Mouse (Mus musculus) left cerebral cortex, postnatal 36 days (tissue): ENCODE data around the gene Vstm5. TPM values are rescaled to one million over a fixed set of nuclear protein-coding genes. Genes with fewer than 3 reads are reported as not detected.
"Not testable (repeated sequence)": the region's sequence is repeated elsewhere in the genome, so short reads cannot be mapped to it uniquely, and the experiment has no call there.

Experiments
- DNase-seq, 2 experiments: peaks; one replicate each; pipeline ENCODE4 v3.0.0; 2021 to 2022; ENCODE audit warnings: low spot score in 2 of 2, mixed read lengths in 1 of 2
- intact Hi-C: fragments of 180-260 bp; cut with DNase I; formaldehyde crosslinking; loops from one replicate; pipeline ENCODE4 v1.15.1; 2025
- total RNA-seq, 2 experiments: library from RNA; stranded (reverse); gene quantifications; 2 replicates each; pipeline ENCODE4 v1.2.3; 2021

Gene Vstm5
- total RNA-seq, 2 experiments from 2014 or later: 8.5 to 9.8 TPM

DNA sequence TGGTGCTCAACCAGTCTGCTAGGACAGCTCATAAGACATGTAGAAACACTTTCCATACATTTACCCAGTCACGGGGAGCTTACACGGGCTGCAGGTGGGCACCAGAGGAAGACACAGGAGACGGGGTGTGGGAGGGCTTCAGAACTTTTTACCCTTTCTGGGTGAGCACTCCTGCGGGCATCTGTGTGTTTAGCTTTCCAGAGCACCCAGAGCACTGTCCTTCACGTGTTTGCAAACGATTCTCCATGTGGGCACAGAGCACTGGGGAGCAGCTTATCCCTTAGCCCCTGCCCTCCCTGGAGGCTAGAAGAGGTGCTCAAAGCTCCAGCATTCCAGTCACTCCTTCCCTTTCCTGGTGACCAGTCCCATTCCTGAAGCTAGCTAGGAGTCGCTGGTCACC, 15.7 kb downstream of the Vstm5 start:
- no peak for DNase-seq
- intact Hi-C loops: no loop called here

DNA sequence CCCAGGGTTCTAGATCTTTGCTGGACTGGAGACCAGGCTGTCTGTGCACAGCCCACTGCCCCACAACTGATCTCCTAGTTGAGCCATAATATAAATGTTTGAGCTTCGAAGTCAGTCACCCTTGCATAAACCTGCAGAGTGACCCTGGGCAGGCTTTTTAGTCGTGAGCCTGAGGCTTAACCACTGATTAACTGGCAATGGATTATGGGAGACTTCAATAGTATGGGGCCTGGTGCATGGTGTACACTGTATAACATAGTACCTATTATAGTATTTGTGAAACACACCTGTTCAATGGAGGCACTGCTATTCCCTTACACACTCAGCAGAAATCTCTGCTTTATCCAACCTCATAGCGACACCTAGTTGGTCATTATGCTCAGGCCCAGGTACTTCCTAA, 17.4 kb downstream of the Vstm5 start:
- DNase-seq: no peak
- intact Hi-C loops: no loop called here

DNA sequence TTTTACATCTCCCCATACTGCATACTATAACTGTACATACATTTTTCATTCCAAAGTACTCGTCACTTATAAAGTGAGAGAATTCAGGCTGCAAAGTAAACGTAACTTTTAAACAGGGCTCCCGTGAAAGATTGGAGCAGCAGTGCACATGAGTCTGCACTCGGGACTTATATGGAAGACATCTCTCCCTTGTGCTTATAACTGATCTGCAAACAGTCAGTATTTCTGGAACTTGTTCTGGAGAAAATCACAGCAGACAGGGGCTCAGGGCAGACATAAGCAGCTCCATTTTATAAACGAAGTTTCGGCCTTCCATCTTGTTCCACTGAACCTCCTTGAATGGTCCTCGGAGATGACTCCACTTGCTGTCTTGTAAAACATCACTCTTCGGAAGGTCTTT, 23.1 kb downstream of the Vstm5 start:
- intact Hi-C loops: no loop called here
- no peak for DNase-seq

DNA sequence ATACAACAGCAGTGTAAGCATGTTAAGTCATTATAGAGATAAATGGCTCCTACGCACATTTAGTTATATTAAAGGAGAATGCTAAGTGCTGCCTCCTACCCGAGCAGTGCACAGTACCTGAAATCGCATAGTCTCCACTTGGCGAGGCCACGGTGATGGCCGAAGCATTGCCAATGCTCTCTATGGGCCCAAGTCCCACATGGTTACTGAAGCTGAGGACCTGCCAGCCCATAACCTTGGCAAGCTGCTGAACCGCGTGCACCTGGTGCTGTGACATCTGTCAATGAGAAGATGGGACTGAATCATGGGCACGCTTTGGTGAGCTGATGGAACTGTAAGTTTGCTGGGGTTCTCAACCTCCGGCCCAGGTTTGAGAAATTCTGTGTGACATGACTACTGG, 24.6 kb downstream of the Vstm5 start:
- DNase-seq: no peak
- intact Hi-C loops: no loop called here

DNA sequence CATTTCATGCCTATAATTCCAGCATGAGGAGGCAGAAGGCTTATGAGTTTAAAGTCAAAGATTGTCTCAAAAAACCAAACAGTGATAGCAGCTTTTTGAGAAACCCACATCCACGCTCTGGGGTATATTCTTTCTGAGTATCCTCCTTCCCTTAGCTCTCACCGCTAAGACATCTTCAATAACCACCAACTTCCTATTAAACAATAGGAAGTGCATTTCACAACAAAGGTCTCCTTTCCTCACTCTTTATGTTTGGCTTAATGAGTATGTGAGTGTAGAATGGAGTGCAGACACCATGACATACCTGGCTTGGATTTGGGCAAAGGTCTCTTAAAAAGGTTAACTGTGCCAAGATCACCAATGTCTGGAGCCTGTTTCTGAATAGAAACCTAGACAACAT, 35.1 kb downstream of the Vstm5 start:
- no peak for DNase-seq
- intact Hi-C loops: no loop called here

DNA sequence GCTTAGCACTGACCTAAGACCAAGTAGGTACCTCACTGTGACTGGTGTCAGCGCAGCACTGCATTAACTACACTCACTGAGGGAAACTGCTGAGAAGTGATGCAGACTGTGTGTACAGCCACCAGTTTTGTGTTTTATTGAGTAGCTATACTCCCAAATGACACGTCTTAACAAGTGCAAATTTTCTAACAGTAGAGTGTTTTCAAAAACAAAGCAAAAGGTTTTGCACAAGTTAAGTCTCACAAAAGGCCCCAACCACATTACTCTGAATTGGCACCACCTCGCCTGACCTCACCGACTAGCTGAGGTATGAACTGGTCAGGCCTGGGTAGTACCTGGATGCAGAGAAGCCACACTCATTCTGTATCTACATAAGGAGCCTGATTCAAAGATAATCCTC, 38.0 kb downstream of the Vstm5 start:
- DNase-seq: no peak
- intact Hi-C loops: no loop called here

DNA sequence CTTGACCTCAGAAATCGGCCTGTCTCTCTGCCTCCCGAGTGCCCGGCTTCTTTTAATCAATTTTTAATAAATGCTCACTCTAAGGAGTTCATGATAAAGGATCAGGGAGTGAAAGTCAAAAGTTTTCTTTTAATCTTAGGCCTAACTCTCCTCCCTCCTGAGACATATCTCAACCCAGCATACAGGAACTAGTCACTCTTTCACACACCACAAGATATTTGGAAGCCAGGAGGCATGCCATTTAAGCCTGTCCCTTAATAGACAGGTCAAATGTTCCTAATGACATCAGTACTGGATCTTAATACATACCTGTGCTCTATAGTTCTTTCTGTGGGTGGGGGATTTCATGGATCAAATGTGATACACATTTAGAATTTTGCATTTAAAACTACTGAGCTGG, 39.5 kb downstream of the Vstm5 start:
- no peak for DNase-seq
- intact Hi-C loops: no loop called here

DNA sequence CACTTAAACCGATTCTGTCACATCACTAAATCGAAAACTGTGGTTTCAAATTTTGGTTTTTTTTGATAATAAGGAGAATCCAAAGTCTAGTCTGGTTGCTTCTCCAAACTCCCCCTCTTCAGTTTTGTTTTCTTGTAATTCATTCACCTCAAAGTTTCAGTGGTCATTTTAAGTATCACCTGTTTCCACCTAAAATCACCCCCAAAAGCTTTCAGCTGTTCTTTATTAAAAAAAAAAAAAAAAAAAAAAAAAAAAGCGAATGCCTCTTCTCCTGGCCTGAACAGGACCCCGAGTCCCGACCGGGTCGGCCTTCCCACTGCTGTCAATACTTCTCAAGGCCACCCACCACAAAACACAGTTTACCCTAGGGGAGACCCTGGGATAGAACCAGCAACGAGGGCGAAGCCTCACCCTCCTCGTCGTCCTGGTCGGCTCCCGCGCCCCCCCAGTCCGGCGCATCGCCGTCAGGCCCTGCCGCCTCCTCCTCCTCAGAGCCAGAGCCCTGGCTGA, 40.3 kb downstream of the Vstm5 start:
- intact Hi-C loops: loop anchor here (1.0 kb wide), 1 partner anchor 27 kb away; the partner anchor contains the start of genes 4931406C07Rik and Taf1d
- DNase-seq: no peak

DNA sequence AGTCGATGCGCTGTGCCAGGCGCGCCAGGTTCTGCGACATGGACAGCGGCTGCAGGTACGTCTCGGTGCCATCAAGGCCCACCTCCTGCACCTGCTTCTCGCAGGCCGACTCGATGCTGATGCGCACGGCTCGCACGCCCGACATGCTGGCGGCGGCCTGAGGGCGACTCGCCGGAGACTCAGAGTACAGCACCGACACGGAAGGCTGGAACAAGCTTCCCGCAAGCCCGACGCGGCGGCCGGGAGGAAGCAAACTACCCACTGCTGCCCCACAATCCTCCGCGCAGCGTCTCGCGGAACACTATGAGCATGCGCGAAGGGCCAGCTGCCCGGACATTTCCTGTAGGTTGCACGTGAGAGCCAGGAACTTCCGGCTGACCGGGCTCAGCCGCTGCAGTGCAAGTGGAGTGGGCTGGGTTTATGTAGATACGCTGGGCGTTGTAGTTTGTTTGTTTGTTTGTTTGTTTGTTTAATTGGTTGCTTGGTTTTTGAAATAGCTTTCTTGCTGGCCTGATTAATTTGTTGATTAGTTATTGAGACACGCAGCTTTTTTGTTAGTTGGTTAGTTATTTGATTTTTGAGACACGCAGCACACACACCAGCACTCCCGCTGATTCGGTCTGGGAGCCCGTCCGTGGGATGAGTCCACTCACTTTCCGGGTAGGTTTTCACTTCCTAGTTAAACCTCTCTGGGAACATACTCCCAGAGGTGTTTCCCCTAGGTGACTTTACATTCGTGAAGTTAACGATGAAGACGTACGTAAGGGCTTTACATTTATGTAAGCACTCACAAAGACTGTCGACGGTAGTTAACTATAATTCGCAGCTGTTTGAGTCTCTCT, 41.0 kb downstream of the Vstm5 start, which contains the start of gene Med17:
Med17 (minus strand) TSS at position 283 of the 842 bp plus-strand sequence.
- DNase-seq: peak; percentile 94 to 96
- intact Hi-C loops: loop anchor here (1.0 kb wide), 1 partner anchor 26 kb away; the partner anchor contains the start of genes 4931406C07Rik and Taf1d

DNA sequence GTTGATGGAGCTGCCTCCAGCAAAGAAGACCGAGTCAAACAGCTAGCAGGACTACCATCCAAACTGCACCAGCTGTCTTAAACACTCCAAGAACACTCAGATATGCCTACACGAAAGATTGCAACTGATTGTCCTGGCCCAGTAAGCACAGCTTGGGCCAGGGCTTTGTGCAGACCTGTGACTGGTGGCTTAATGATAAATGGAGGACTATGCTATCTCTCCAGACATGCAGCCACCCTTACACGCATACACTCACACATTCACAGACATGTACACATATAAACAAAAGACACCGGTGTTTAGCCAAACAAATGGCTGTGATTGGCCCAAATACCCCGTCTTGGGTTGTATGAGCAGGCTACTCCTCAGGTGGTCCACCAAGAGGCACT, 41.6 kb downstream of the Vstm5 start:
- intact Hi-C loops: no loop called here
- DNase-seq: no peak

DNA sequence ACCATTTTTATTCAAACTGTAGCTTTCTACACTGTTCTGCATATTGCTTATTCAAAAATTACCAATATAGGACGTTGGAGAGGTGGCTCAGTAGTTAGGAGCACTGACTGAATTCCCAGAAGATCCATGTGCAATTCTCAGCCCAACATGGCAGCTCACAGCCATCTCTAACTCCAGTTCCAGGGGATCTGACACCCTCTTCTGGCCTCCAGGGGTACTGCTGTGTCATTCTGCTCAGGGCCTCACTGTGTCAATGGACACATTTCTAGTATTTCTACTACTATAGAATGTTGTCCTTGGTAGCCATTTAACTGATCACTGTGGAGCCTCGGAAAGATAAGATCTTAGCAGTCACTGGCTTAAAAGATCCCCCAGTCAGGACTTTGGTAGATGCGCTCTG, 46.6 kb downstream of the Vstm5 start:
- intact Hi-C loops: no loop called here
- DNase-seq: no peak

DNA sequence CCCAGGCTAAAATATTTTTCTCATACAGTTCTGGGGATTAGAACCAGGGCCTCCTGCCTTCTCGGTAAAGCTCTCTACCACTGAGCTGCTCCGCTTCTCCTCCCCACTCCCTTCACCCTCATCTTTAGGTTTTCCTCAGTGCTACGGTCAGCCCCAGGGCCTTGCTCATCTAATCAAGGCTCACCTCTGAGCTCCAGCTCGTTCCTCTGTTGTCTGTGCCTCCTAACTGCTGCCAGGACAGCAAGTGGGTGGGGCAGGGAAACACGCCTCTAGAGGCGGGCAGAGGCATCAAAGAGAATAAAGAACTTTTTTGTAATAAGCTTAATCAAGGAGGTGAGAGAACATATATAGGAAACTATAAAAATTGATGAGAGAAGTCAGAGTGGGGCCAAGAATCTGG, 49.0 kb downstream of the Vstm5 start:
- intact Hi-C loops: no loop called here
- no peak for DNase-seq

DNA sequence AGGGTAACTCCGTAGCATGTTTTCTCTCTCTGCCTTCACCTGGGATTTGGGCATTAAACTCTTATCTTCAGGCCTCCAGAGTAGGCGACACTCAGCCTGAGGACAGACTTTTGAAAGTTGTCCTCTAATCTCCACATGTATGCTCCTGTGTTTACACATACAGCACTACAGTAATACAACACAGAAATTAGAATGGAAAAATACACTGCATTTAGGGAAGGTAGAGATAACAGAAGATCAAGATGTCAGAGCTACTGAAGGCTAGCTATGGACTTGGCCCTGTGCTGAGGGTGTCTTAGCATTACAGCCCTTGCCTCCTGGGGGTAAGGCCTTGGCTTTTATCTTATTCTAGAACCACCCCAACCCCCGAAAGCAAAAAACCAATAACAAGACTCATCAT, 49.6 kb downstream of the Vstm5 start:
- intact Hi-C loops: no loop called here

DNA sequence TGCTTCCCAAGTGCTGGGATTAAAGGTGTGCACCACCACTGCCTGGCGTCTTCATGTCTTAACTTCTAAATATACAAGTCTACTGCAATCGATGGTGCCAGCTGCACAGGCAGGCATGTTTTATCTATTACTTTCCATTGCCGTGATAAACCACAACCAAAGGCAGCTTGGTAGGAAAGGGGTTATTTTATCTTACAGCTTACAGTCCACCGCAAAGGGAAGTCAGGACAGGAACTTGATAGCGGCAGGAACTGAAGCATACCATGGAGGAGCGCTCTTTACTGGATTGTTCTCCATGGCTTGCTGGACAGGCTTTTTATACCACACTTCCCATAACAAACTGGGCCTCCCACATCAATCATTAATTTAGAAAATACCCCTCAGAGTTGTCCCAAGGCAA, 50.4 kb downstream of the Vstm5 start:
- no peak for DNase-seq

More for the DNA sequence above, 49.6 kb downstream of the Vstm5 start:
- DNase-seq: no peak

DNA sequence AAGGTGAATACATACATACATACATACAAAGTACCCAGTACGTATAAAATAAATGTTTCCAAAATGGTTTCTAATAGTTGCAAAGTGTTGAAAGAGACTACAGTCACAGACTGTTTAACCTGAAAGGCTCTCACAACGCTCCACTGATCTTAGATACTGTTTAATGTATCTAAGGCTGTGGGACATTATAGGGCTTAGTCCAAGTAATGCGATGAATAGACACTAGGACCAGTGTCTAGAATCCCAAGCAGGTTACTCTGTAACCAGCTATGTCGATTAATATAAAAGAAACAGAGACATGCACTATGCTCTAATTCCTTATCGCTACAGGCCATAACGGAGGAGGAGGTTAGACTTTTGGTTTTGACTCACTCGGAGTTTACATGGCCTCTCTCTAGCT, 58.3 kb downstream of the Vstm5 start:
- no peak for DNase-seq
- intact Hi-C loops: no loop called here

More for the DNA sequence above, 50.4 kb downstream of the Vstm5 start:
- intact Hi-C loops: no loop called here

DNA sequence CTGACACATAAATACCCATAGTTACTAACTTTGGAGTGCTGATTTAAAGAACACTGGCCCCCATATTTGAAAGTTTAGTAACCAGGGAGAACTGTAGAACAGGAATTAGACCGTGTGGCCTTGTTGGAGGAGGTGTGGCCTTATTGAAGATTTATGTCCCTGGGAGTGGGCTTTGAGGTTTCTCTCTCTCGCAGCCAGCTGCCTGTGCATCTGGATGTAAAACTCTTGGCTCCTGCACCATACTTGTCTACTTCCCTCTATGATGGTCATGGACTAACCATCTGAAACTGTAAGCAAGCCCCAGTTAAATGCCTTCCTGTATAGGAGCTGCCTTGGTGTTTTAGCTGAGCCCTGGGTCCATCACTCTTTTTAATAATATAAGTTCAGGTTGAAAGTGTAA, 59.6 kb downstream of the Vstm5 start:
- no peak for DNase-seq
- intact Hi-C loops: no loop called here

DNA sequence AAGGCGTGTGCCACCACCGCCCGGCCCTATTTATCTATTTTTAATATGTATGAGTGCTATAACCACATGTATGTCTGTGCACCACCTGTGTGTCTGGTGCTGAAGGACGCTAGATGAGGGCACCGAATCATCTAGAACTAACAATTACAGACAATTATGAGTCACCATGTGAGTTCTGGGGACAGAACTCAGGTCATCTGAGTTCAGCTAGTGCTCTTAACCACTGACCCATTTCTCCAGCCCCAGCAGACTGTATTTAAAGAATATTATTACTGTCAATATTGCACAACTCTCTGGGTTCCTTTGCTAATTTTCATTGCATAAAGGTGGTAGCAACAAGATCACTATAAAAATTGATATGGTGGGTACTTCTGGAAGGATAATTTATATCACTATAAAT, 61.2 kb downstream of the Vstm5 start:
- no peak for DNase-seq
- intact Hi-C loops: no loop called here

DNA sequence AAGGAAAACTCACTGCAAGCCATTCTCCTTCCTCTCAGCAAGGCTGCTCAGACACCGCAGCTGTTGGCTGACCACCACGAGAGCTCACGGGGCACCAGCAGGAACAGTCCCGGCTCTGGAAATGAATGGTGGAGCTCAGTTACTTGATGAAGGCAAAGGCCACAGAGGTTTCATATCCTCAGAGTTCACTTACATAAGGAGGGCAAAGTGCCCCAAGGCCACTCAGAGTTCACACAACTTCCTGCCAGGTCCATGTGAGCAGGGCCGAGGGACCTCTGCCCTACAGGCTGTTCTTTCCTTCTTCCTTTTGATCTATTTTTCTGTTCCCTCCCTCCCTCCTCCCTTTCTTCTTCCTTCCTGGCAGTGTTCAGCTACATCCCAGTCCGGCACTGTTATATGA, 62.6 kb downstream of the Vstm5 start:
- intact Hi-C loops: no loop called here

DNA sequence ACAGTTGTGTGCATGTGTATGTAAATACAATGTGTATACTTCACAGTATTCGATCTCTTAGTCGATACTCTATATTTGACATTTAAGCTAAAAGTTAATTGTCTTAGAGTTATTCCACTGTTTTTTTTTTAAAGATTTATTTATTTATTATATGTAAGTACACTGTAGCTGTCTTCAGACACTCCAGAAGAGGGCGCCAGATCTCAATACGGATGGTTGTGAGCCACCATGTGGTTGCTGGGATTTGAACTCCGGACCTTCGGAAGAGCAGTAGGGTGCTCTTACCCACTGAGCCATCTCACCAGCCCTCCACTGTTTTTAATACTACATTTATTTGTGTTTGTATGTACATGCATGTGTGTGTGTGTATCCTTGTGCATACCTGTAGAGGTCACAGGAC, 63.2 kb downstream of the Vstm5 start:
- intact Hi-C loops, DNase-seq: not testable (repeated sequence)

More for the DNA sequence above, 62.6 kb downstream of the Vstm5 start:
- no peak for DNase-seq

DNA sequence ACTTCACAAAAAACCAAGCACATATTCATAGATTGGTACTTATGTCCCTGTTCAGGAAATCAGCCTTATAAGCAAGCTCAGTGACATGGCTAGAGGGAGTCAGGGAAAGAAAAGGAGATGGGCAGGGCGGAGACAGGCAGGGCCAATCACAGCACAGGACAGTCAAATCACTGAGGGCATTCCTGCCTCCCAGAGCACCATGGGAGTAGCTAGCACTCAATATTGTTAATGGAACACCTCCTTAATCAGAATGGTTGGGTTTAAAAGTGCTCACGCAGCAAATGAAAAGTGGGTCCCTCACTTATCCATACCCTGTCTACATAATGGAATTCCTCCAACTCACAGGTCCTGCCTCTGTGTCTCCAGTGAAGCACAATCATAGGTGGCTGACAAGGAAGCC, 64.0 kb downstream of the Vstm5 start:
- intact Hi-C loops: no loop called here
- DNase-seq: no peak
